Mouse (Mus musculus) CH12.LX (cell line): ENCODE data around the gene Gpsm1.

Experiments used
- CHD1 ChIP-seq: IDR thresholded peaks from 2 replicates; pipeline ENCODE4 v1.6.1; 2012; ENCODE audit warnings: low read depth, low read length, improper control_type of control experiment, inconsistent platforms
- CTCF ChIP-seq, 2 experiments: IDR thresholded peaks in 1 of 2; conservative IDR thresholded peaks in 1 of 2; 2 replicates each; pipeline ENCODE4 v1.5.1; 2011 to 2012; ENCODE audit warnings: low read depth in 2 of 2, low read length in 2 of 2, improper control_type of control experiment in 1 of 2, inconsistent platforms in 1 of 2, mild to moderate bottlenecking in 1 of 2, moderate library complexity in 1 of 2
- EP300 ChIP-seq: IDR thresholded peaks from 2 replicates; pipeline ENCODE4 v1.6.1; 2011; ENCODE audit warnings: low read length, improper control_type of control experiment
- GABPA ChIP-seq: IDR thresholded peaks from 2 replicates; pipeline ENCODE4 v1.6.1; 2012; ENCODE audit warnings: low read depth, low read length, improper control_type of control experiment, inconsistent platforms; ENCODE audit not compliant: insufficient replicate concordance
- JUND ChIP-seq: conservative IDR thresholded peaks from 2 replicates; pipeline ENCODE4 v1.6.1; 2011; ENCODE audit warnings: low read depth, low read length, improper control_type of control experiment
- MAX ChIP-seq: IDR thresholded peaks from 2 replicates; pipeline ENCODE4 v1.6.1; 2011; ENCODE audit warnings: low read length, improper control_type of control experiment
- MEF2A ChIP-seq: IDR thresholded peaks from 2 replicates; pipeline ENCODE4 v1.6.1; 2014; ENCODE audit warnings: low read depth, mild to moderate bottlenecking, inconsistent platforms, low read length, improper control_type of control experiment, borderline replicate concordance
- MXI1 ChIP-seq: IDR thresholded peaks from 2 replicates; pipeline ENCODE4 v1.6.1; 2011; ENCODE audit warnings: mild to moderate bottlenecking, low read depth, low read length, improper control_type of control experiment
- NRF1 ChIP-seq: IDR thresholded peaks from 2 replicates; pipeline ENCODE4 v1.6.1; 2014; ENCODE audit warnings: low read depth, mild to moderate bottlenecking, inconsistent platforms, low read length, improper control_type of control experiment, moderate library complexity
- POLR2A ChIP-seq: IDR thresholded peaks from 2 replicates; pipeline ENCODE4 v1.6.1; 2011; ENCODE audit warnings: low read depth, mild to moderate bottlenecking, improper control_type of control experiment, low read length
- TCF12 ChIP-seq: IDR thresholded peaks from 2 replicates; pipeline ENCODE4 v1.6.1; 2014; ENCODE audit warnings: low read depth, mild to moderate bottlenecking, inconsistent platforms, low read length, improper control_type of control experiment
- USF1 ChIP-seq: IDR thresholded peaks from 2 replicates; pipeline ENCODE4 v1.6.1; 2014; ENCODE audit warnings: low read depth, mild to moderate bottlenecking, inconsistent platforms, low read length, improper control_type of control experiment
- ZC3H11A ChIP-seq: IDR thresholded peaks from 2 replicates; pipeline ENCODE4 v1.6.1; 2012; ENCODE audit warnings: low read depth, mild to moderate bottlenecking, inconsistent platforms, low read length, improper control_type of control experiment
- ZKSCAN1 ChIP-seq: IDR thresholded peaks from 2 replicates; pipeline ENCODE4 v1.6.1; 2012; ENCODE audit warnings: low read depth, inconsistent platforms, low read length, improper control_type of control experiment, borderline replicate concordance

DNA sequence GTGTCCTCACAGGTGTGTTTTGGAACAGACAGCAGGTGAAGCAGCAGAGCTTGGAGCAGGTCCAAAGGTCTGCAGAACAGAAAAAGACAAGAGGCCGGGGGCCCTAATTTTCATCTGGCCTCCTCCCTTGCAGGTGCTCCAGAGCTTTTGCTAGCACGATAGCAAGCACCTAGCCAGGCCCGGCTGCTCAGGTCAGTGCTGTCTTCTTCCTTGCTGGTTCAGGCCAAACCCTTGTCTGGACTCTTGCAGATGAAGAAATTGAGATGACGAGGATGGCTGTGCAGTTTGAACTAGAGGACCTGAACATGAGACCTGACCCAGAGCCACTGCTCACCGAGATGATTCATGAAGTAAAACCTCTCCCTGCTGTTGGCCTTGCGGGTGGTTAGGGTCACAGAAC is 76.3 kb downstream of the Gpsm1 start:
- TF ChIP-seq CHD1: no peak
- TF ChIP-seq USF1: no peak
- TF ChIP-seq POLR2A: no peak
- TF ChIP-seq NRF1: no peak
- TF ChIP-seq CTCF (conservative IDR thresholded peaks at IDR 0.05 in 1 of 2, IDR thresholded peaks at IDR 0.05 in 1 of 2; ENCODE audit: low read depth in 2 of 2, low read length in 2 of 2): no peak
- no peak for TF ChIP-seq MEF2A
- no peak for TF ChIP-seq GABPA
- no peak for TF ChIP-seq JUND
- no peak for TF ChIP-seq ZC3H11A
- no peak for TF ChIP-seq TCF12
- no peak for TF ChIP-seq MAX
- no peak for TF ChIP-seq ZKSCAN1
- TF ChIP-seq EP300: no peak
- TF ChIP-seq MXI1: no peak
